Mouse (Mus musculus): ENCODE data around the gene Mcrip1. TPM values are rescaled to one million over a fixed set of nuclear protein-coding genes. Genes with fewer than 3 reads are reported as not detected.

Mcrip1 gene
- polyA plus RNA-seq, 1 experiment from 2014 or later: 235 TPM

- no peaks in the 10 kb centered on the region for H3K36me3 ChIP-seq
- H3K4me1 ChIP-seq: peaks cover 24% of the 10 kb centered on the region
- 81% methylated on average over 5 of the region's 5 CpGs for WGBS
- ATAC-seq (ENCODE audit: low FRiP score): no peak
- H3K27ac ChIP-seq (replicated peaks): no peak overlapping the region
- H3K4me3 ChIP-seq (replicated peaks): no peak overlapping the region
- no peak overlapping the region for H3K9ac ChIP-seq (replicated peaks)
- H3K27me3 ChIP-seq (replicated peaks): no peaks in the 10 kb centered on the region
- H3K9me3 ChIP-seq (replicated peaks): no peaks in the 10 kb centered on the region; the same call in 1 of the 2 replicates
- no peak overlapping the region for H3K4me2 ChIP-seq
These were observed 3.2 kb upstream of the Mcrip1 start for GRCm38 (mm10) chr11:120552736-120553135.

DNA sequence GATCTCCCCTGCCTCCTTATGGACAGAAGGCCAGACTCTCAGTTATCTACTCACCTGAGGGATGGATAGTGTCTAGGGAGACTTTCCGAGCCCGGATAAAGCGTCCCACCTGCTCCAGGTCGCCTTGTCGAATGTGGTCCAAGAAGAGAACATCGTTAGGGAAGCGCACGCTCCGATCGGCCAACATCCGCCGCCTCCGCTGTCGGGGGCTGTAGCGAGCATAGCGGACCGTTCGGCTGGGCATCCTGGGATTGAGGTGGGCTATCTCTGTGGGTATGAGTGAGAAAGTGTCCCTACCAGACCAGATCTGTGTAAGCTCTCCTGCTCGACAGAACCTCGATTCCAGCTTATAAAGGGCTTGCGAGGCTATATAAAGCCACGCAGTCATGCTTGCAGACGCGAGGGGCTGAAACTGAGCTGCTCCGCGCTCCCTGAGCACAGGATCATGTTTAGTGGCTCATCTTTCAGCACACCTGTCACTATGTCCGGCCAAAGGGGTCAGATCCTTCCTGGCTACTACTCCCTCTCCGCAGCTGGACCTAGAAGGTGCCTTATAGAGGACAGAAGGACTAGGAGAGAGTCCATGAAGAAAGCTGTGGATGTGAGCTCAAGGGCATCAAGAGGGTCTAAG is 1.4 kb upstream of the Mcrip1 start, which contains the start of gene Ppp1r27:
TSS of gene Ppp1r27 (minus strand) at position 323 of the 631 bp plus-strand sequence.
- H3K9ac ChIP-seq (replicated peaks): peak within 1 kb of the TSS; percentile 98
- peak within 1 kb of the TSS; percentile 94 for H3K4me3 ChIP-seq (replicated peaks)
- no peak for ATAC-seq (ENCODE audit: low FRiP score)
- H3K36me3 ChIP-seq: no peaks in the 10 kb centered on the region
- no peaks in the 10 kb centered on the region for H3K27me3 ChIP-seq (replicated peaks)
- peak within 1 kb of the TSS; percentile 92 for H3K4me2 ChIP-seq
- H3K27ac ChIP-seq (replicated peaks): peak within 1 kb of the TSS; percentile 87
- H3K9me3 ChIP-seq (replicated peaks): no peaks in the 10 kb centered on the region
- H3K4me1 ChIP-seq: peaks cover 38% of the 10 kb centered on the region
- WGBS: 95% methylated on average over 28 of the region's 28 CpGs

DNA sequence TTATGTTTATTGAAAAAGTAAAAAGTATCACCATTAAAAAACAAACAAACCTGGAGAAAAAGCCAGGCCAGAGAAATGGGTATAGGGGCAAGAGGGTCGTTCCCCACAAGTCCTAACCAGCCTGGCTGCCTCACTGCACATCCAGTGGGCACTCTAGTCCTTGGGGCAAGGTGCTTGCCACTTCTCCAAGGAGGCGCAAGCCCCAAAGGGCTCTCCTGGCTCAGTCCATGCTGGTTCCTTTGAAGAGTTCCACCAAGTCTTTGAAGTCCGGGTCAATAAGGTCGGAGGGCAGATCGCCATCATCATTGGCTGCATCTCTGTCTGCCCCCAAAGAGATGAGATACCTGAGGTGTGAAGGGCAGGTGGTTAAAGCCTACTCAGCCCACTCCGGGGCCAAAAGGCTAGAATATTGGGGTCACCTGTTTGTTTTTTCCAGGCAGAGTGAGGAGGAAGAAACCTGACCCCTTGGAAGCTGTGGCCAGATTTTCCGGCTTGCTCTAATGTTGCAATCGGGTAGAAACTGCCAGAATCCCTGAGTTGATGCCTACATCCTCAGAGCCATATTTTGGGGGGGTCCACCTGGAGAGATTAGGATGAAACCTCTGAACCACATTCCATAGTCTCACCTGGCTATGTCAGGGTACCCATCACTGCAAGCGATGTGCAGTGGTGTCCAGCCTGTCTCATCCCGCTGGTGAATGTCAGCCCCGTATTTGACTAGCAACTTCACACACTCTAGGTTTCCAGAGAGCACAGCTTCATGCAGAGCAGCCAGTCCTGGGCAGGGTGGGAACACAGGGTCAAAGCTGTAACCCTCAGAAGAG is 671 bp upstream of the Mcrip1 start:
- Histone ChIP-seq H3K36me3 (no peaks in the 10 kb centered on the region), H3K27me3 (replicated peaks) (no peaks in the 10 kb centered on the region), H3K9ac (replicated peaks) (peak overlapping the region; percentile 98), H3K4me3 (replicated peaks) (peak overlapping the region; percentile 94), H3K9me3 (replicated peaks) (no peaks in the 10 kb centered on the region), H3K4me2 (peak overlapping the region; percentile 92), H3K4me1 (peaks cover 43% of the 10 kb centered on the region), H3K27ac (replicated peaks) (peak overlapping the region; percentile 87)
- ATAC-seq (ENCODE audit: low FRiP score): no peak
- WGBS: 76% methylated on average over 11 of the region's 11 CpGs

- H3K27ac ChIP-seq (replicated peaks): peak overlapping the region; percentile 87
- H3K27me3 ChIP-seq (replicated peaks): no peaks in the 10 kb centered on the region
- H3K4me2 ChIP-seq: peak overlapping the region; percentile 92
- H3K4me1 ChIP-seq: peaks cover 43% of the 10 kb centered on the region
- peak overlapping the region; percentile 98 for H3K9ac ChIP-seq (replicated peaks)
- peaks cover 11% of the 10 kb centered on the region for H3K36me3 ChIP-seq
- 32% methylated on average over 7 of the region's 7 CpGs for WGBS
- 0 out of 2 replicates have a peak, but pooled peaks have one; percentile 4 for ATAC-seq (ENCODE audit: low FRiP score)
- peak overlapping the region; percentile 94 for H3K4me3 ChIP-seq (replicated peaks)
- no peaks in the 10 kb centered on the region for H3K9me3 ChIP-seq (replicated peaks)
These were observed 750 bp downstream of the Mcrip1 start for GRCm38 (mm10) chr11:120548786-120549167.

GRCm38 (mm10) chr11:120548214-120548613 is 1.3 kb downstream of the Mcrip1 start:
- Histone ChIP-seq H3K27ac (replicated peaks) (no peak overlapping the region), H3K9me3 (replicated peaks) (no peaks in the 10 kb centered on the region), H3K4me1 (peaks cover 43% of the 10 kb centered on the region), H3K4me2 (peak overlapping the region; percentile 92), H3K9ac (replicated peaks) (peak overlapping the region; percentile 98), H3K27me3 (replicated peaks) (no peaks in the 10 kb centered on the region), H3K36me3 (peaks cover 17% of the 10 kb centered on the region), H3K4me3 (replicated peaks) (peak overlapping the region; percentile 94)
- no peak for ATAC-seq (ENCODE audit: low FRiP score)
- WGBS: 83% methylated on average over 3 of the region's 3 CpGs

DNA sequence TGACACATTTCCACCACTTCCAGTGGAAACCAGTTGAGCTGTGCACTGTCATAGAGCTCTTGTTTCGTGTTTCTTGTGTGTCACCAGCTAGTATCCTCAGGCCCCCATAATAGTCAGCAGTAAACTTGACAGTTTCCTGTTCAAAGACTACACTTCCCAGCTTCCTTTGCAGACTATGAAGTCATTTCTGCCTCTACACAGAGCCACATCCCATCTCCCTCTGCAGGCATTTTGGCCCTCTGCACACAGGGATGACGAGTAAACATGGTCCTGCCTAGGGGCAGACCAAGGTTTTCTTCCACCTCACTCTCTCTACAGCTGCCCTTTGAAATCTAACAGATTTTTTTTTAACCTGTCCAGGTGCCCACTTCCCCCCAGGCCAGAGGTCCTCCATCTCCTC is 2.1 kb downstream of the Mcrip1 start:
- 69% methylated on average over 2 of the region's 2 CpGs for WGBS
- Histone ChIP-seq H3K4me2 (peak overlapping the region; percentile 92), H3K36me3 (peaks cover 24% of the 10 kb centered on the region), H3K9me3 (replicated peaks) (no peaks in the 10 kb centered on the region), H3K9ac (replicated peaks) (0 out of 2 replicates have a peak overlapping the region, but pooled peaks have one; percentile 98), H3K27me3 (replicated peaks) (no peaks in the 10 kb centered on the region), H3K4me3 (replicated peaks) (0 out of 2 replicates have a peak overlapping the region, but pooled peaks have one; percentile 94), H3K27ac (replicated peaks) (no peak overlapping the region), H3K4me1 (peaks cover 43% of the 10 kb centered on the region)
- no peak for ATAC-seq (ENCODE audit: low FRiP score)

- no peak overlapping the region for H3K27ac ChIP-seq (replicated peaks)
- no peak for ATAC-seq (ENCODE audit: low FRiP score)
- H3K4me3 ChIP-seq (replicated peaks): no peak overlapping the region
- peaks cover 32% of the 10 kb centered on the region for H3K36me3 ChIP-seq
- no peaks in the 10 kb centered on the region for H3K9me3 ChIP-seq (replicated peaks)
- 92% methylated on average over 3 of the region's 3 CpGs for WGBS
- no peaks in the 10 kb centered on the region for H3K27me3 ChIP-seq (replicated peaks)
- peaks cover 41% of the 10 kb centered on the region for H3K4me1 ChIP-seq
- H3K9ac ChIP-seq (replicated peaks): no peak overlapping the region
- H3K4me2 ChIP-seq: no peak overlapping the region
These were observed 3.6 kb downstream of the Mcrip1 start for GRCm38 (mm10) chr11:120545964-120546363.

DNA sequence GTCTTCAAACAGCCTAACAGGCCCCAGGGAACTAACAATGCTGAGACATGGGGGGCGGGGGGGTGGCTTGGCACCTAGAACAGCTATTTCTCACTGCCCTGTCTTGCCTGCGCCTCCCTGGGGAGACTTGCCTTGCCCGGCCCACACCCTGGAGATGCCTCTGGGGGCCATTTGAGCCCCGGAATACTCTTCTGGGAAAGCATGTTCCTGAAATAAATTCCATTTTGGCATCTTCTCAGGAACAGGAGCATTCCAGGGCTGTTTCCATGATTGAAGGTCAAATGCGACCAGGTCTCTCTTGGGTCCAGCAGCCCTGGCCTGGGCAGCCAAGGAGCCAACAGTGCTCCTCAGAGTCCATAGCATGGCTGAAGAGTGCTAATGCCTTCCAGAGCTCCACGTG is 7.2 kb downstream of the Mcrip1 start:
- ATAC-seq (ENCODE audit: low FRiP score): no peak
- WGBS: 90% methylated on average over 6 of the region's 6 CpGs
- Histone ChIP-seq H3K9ac (replicated peaks) (no peak overlapping the region), H3K4me1 (peaks cover 35% of the 10 kb centered on the region), H3K27me3 (replicated peaks) (no peaks in the 10 kb centered on the region), H3K4me2 (no peak overlapping the region), H3K4me3 (replicated peaks) (no peak overlapping the region), H3K9me3 (replicated peaks) (no peaks in the 10 kb centered on the region), H3K36me3 (peaks cover 32% of the 10 kb centered on the region), H3K27ac (replicated peaks) (no peak overlapping the region)

- Histone ChIP-seq H3K9ac (replicated peaks) (no peak overlapping the region), H3K4me1 (peaks cover 31% of the 10 kb centered on the region), H3K36me3 (peaks cover 32% of the 10 kb centered on the region), H3K9me3 (replicated peaks) (no peaks in the 10 kb centered on the region), H3K27me3 (replicated peaks) (no peaks in the 10 kb centered on the region), H3K4me3 (replicated peaks) (no peak overlapping the region), H3K27ac (replicated peaks) (no peak overlapping the region), H3K4me2 (no peak overlapping the region)
- ATAC-seq (ENCODE audit: low FRiP score): no peak
- 46% methylated on average over 4 of the region's 4 CpGs for WGBS
These were observed 7.6 kb downstream of the Mcrip1 start for GRCm38 (mm10) chr11:120541907-120542306.

GRCm38 (mm10) chr11:120539285-120540014 is 10.1 kb downstream of the Mcrip1 start:
- peaks cover 7% of the 10 kb centered on the region; the same call in 1 of the 2 replicates for H3K27me3 ChIP-seq (replicated peaks)
- peaks cover 20% of the 10 kb centered on the region for H3K4me1 ChIP-seq
- 26% methylated on average over 10 of the region's 10 CpGs for WGBS
- H3K4me2 ChIP-seq: no peak overlapping the region
- H3K4me3 ChIP-seq (replicated peaks): no peak overlapping the region
- H3K36me3 ChIP-seq: peaks cover 28% of the 10 kb centered on the region
- H3K9ac ChIP-seq (replicated peaks): 0 out of 2 replicates have a peak overlapping the region, but pooled peaks have one; percentile 3
- H3K9me3 ChIP-seq (replicated peaks): no peaks in the 10 kb centered on the region
- ATAC-seq (ENCODE audit: low FRiP score): peak; percentile 58
- H3K27ac ChIP-seq (replicated peaks): peak overlapping the region; percentile 38

- peaks cover 22% of the 10 kb centered on the region for H3K36me3 ChIP-seq
- peaks cover 20% of the 10 kb centered on the region for H3K4me1 ChIP-seq
- H3K27me3 ChIP-seq (replicated peaks): peaks cover 12% of the 10 kb centered on the region; the same call in 1 of the 2 replicates
- no peak for ATAC-seq (ENCODE audit: low FRiP score)
- no peak overlapping the region for H3K9ac ChIP-seq (replicated peaks)
- no peak overlapping the region for H3K4me3 ChIP-seq (replicated peaks)
- 57% methylated on average over 8 of the region's 8 CpGs for WGBS
- no peak overlapping the region for H3K4me2 ChIP-seq
- H3K9me3 ChIP-seq (replicated peaks): no peaks in the 10 kb centered on the region
- peak overlapping the region; percentile 38 for H3K27ac ChIP-seq (replicated peaks)
These were observed 10.6 kb downstream of the Mcrip1 start for GRCm38 (mm10) chr11:120538955-120539284.
